Mouse (Mus musculus) B cell, adult 2 months (primary cell): ENCODE measurements around the gene Myh1.

Experiments used
- DNase-seq, 2 experiments: peaks; one replicate each; pipeline ENCODE4 v3.0.0; 2022

Myh1 gene

DNA sequence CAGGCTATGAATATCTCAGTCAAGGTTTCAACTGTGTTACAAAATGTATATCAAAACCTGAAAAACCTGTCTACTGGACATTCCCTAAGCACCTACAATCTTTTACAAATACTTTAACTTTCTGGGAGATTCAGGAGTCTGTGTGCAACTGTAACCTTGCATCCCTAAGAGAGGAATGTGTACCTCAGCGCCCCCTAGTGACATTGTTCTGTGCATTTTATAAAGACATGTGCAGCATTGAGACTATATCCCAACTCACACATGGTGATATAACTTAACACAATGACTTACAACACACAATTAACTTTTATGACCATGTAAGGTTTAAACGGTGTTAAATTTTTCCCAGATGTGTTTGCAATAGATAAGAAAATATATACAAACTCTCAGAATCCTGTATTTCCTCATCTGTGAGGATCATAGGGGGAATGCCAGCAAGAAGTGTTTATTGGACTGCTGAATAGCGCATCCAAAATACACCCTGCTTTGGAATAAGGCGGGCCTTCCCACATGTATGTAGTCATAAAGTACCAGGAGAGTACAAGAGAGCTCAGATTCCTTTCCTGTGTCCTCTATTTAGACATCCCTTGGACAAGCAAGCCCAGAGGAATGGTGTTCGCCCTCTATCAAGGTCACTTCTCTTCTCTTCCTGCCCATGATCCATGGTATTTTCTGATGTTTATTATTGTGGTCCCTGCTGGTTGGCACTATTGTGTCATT, 35.9 kb downstream of the Myh1 start:
- peak; percentile 44 to 47 for DNase-seq

DNA sequence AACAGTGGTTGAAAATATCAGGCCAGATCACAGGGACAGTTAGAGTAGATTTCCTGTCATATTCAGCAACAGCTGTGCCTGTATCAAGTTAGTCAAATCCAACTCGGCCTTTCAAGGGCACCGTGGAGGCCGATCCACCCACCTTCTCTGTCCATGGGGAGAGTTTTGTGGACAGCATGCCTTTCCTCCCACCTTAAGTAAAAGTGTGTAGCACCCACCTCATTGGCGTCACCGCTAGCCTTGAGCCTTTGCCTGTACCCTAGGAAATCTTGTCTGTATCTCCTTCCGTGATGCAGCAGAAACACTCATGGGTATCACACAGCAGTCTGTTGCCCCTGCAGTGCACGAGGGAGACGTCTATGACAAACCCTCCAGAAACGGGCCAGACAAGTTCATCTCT, 36.9 kb downstream of the Myh1 start:
- no peak for DNase-seq

DNA sequence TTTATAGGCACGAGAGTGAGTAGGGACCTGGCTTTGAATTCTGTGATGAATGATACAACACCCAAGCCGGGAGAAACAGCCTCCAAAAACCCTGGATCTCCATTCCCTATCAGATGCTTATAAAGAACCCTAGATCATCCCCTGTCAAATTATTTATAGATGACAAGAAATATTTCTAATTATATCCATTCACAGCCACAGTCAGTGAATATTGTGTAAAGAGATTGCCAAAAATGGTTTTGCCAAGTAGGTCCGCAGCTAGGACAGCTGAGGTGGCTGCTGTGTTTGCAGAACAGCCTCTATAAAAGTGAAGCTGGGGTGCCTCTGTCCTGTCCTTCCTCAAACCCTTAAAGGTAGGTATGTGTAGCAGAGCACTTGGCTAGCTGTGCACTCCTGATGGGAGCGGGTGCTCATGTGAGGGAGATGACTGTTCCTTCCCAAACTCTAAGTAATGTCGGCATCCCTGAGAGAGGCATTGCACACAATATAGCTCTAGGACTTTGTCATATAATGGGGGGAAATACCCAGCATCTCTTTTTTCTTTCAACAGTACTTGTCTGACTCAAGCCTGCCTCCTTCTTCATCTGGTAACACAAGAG, 37.7 kb downstream of the Myh1 start, which contains the start of gene Myh4:
TSS of gene Myh4 (plus strand) at position 549 of the 599 bp plus-strand sequence.
- DNase-seq, result no peak

DNA sequence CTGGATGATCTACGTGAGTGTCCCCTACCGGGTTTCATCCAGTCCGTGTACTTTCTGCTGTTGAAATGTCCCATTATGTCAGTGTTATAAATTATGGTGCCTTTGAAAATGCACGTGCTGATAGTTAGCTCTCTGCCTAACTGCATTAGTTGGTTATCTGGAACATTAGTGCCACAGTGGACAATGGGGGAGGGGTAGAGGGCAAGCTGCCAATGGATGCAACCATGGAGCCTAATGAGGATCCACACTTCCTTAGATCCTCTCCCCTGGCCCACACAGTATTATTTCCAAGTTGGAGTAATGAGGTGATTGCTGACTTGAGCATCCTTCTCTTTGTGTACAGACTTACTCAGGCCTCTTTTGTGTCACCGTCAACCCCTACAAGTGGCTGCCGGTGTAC, 41.2 kb downstream of the Myh1 start:
- no peak for DNase-seq

DNA sequence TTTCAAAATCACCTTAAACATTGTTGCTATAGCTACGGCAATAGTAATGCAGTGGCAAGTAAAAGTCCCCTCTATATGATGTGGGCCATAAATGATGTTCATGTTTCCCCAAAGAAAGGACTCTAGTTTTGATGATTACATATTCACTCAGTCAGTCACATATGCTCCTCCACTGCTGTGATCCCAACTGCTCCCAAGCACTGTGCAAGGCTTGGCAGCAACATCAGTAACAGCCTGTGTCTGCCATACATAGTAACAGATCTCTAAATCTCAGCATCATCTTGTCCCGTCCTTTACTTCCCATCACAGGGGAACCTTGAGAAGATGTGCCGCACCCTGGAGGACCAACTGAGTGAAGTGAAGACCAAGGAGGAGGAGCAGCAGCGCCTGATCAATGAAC, 53.8 kb downstream of the Myh1 start:
- DNase-seq, result no peak

DNA sequence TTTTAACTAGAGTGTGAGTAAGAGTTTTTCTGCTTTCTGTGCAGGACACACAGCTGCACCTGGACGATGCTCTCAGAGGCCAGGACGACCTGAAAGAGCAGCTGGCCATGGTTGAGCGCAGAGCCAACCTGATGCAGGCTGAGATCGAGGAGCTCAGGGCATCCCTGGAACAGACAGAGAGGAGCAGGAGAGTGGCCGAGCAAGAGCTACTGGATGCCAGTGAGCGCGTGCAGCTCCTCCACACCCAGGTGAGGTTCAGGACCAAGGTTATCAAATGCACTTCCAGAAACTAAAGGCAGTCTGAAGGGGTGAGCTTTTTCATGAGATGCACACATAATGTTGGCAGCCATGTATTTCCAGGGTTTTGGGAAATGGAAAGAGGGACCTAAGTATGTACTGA, 57.2 kb downstream of the Myh1 start:
- no peak for DNase-seq

DNA sequence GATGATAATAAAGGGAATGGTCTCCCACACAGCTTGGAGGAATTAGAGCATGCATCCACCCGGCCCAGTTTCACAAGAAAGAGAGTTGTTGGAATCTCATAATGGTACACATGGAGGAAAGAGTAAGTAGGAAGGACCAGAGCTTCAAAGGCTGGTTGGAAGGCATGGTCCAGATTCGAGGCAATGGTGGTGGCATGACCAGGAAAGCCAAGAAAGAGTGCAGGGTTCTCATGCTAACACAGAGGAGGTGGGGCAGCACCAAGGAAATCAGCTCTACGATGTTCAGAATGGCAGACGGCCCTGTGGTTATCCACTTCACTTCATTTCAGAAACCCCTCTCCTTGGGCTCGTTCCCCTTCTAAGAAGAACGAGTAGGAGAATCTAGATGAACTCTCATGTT, 61.1 kb downstream of the Myh1 start:
- no peak for DNase-seq
